Mouse (Mus musculus) small intestine, adult 2 months (tissue): ENCODE results near the gene Top2a.

Experiments used
- CTCF ChIP-seq: fragments of 200-500 bp; IDR thresholded peaks from 2 replicates; pipeline ENCODE4 v1.5.1; 2012; ENCODE audit warnings: low read depth, mild to moderate bottlenecking, control low read depth, inconsistent platforms, low read length, moderate library complexity, mixed read lengths; ENCODE audit not compliant: insufficient replicate concordance, insufficient read length; ENCODE audit errors: extremely low read depth
- POLR2A ChIP-seq: fragments of 200-500 bp; IDR thresholded peaks from 2 replicates; pipeline ENCODE4 v1.6.1; 2012; ENCODE audit warnings: low read depth, mild to moderate bottlenecking, control low read depth, inconsistent platforms, low read length, moderate library complexity

DNA sequence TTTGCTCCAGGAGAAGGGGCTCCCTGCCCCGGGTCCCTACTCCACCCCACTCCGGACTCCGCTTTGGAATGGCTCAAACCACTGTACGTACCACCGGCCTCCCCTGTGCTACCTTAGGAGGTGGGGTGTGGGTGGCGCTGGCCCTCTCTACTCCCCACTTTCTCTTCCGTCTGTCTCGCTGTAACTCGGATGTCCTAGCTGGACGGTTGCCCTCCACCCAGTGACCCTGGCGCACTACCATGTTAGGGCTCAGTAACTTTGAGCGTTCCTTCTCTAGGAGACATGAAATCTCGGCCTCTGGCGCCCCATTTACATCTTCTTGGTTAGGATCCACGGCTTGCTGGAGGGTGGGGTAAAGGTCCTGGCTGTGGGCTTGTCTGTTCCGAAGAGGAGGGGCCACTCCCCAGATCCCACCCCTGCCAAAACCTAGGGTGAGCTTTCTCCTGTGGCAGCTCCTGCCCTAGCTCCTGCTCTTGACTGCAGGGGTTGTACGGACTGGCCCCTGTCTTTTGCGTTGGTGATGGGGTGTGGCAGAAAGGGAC is 62.9 kb downstream of the Top2a start:
- TF ChIP-seq CTCF (no peak), POLR2A (no peak)
